Mouse (Mus musculus): ENCODE data around the gene Prkaa2. TPM values are rescaled to one million over a fixed set of nuclear protein-coding genes. Genes with fewer than 3 reads are reported as not detected.
"Not testable (repeated sequence)": the region's sequence is repeated elsewhere in the genome, so short reads cannot be mapped to it uniquely, and the experiment has no call there.

Prkaa2 gene
- polyA plus RNA-seq, 1 experiment from 2014 or later: 0.72 TPM

GRCm38 (mm10) chr4:105016006-105016613 is 93.6 kb downstream of the Prkaa2 start:
- Histone ChIP-seq H3K9me3 (ENCODE audit: control insufficient read depth, low read length) (no peaks in the 10 kb centered on the region), H3K4me1 (ENCODE audit: control insufficient read depth, insufficient read depth, low read length) (no peaks in the 10 kb centered on the region), H3K36me3 (ENCODE audit: control insufficient read depth, insufficient read depth, low read length) (no peaks in the 10 kb centered on the region), H3K27me3 (ENCODE audit: control insufficient read depth, insufficient read depth, low read length) (no peaks in the 10 kb centered on the region), H3K4me3 (ENCODE audit: low read depth, low read length) (no peak overlapping the region), H3K9ac (ENCODE audit: low read length) (no peak overlapping the region), H3K4me2 (ENCODE audit: low read depth, severe bottlenecking) (no peak overlapping the region), H3K27ac (replicated peaks; ENCODE audit: low read depth, low read length) (no peak overlapping the region)
- DNase-seq (ENCODE audit: low spot score) (no peak), ATAC-seq (ENCODE audit: insufficient number of reproducible peaks, low FRiP score, low TSS enrichment, low read depth) (no peak)
- WGBS: 87% methylated on average over 4 of the region's 4 CpGs

GRCm38 (mm10) chr4:105015496-105015895 is 94.2 kb downstream of the Prkaa2 start:
- Histone ChIP-seq H3K27ac (replicated peaks; ENCODE audit: low read depth, low read length) (no peak overlapping the region), H3K9ac (ENCODE audit: low read length) (no peak overlapping the region), H3K36me3 (ENCODE audit: control insufficient read depth, insufficient read depth, low read length) (no peaks in the 10 kb centered on the region), H3K27me3 (ENCODE audit: control insufficient read depth, insufficient read depth, low read length) (no peaks in the 10 kb centered on the region), H3K4me1 (ENCODE audit: control insufficient read depth, insufficient read depth, low read length) (no peaks in the 10 kb centered on the region), H3K9me3 (ENCODE audit: control insufficient read depth, low read length) (no peaks in the 10 kb centered on the region), H3K4me3 (ENCODE audit: low read depth, low read length) (no peak overlapping the region), H3K4me2 (ENCODE audit: low read depth, severe bottlenecking) (no peak overlapping the region)
- ATAC-seq (ENCODE audit: insufficient number of reproducible peaks, low FRiP score, low TSS enrichment, low read depth): no peak
- WGBS: 58% methylated on average over 6 of the region's 6 CpGs
- DNase-seq (ENCODE audit: low spot score): no peak

DNA sequence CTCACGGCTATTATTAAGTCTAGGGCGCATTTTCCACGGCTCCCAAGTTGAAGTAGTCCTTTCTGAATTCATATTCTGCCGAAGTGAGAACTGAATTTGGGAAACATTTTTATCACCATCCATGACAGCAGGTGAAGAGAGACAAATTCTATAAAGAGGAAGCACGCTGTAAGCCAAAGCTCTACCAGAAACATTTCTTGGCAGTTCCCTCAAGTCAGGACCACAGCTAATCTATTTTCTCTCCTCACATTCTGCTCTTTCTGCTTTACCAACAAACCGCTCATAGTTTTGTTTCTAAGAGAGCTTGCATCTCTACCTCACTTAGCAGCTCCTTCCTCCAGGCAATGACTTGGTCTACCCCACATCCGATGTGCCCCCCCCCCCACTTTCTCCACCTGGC is 96.0 kb downstream of the Prkaa2 start:
- H3K9me3 ChIP-seq (ENCODE audit: control insufficient read depth, low read length): no peaks in the 10 kb centered on the region
- no peak overlapping the region for H3K4me3 ChIP-seq (ENCODE audit: low read depth, low read length)
- 90% methylated on average over 7 of the region's 7 CpGs for WGBS
- DNase-seq (ENCODE audit: low spot score) (no peak), ATAC-seq (ENCODE audit: insufficient number of reproducible peaks, low FRiP score, low TSS enrichment, low read depth) (no peak)
- no peak overlapping the region for H3K4me2 ChIP-seq (ENCODE audit: low read depth, severe bottlenecking)
- no peaks in the 10 kb centered on the region for H3K36me3 ChIP-seq (ENCODE audit: control insufficient read depth, insufficient read depth, low read length)
- no peaks in the 10 kb centered on the region for H3K4me1 ChIP-seq (ENCODE audit: control insufficient read depth, insufficient read depth, low read length)
- H3K27ac ChIP-seq (replicated peaks; ENCODE audit: low read depth, low read length): no peak overlapping the region
- H3K9ac ChIP-seq (ENCODE audit: low read length): no peak overlapping the region
- H3K27me3 ChIP-seq (ENCODE audit: control insufficient read depth, insufficient read depth, low read length): no peaks in the 10 kb centered on the region

DNA sequence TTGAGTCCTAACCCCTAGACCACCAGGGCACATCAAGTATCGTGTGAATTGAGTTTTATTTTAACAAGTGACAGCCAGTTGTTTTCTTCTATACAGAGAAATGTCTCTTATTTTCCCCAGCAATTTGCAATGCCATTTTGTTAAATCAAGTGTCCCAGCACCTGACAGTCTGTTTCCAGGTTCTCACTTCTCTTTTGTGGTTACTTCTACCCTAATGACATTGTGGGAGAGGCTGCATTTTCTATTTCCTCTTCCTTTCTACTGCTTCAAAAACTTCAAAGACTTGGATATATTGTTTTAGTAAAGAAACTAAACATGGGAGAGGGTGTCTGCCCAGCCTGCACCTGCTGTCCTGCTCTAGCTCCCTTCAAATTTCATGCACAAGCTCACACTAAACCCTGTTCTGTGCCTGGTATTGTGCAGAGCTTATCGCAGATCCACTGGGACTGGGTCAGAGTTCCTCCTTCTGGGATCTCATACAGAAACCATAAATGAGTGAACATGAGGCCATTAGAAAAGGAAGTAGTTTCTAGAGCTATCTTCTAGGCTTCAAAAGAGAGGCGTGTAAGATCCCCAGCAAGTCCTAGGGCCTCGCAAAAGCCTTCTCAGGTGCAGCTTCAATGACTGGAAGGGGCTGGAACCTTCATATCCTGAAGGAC is 102.2 kb downstream of the Prkaa2 start:
- H3K4me3 ChIP-seq (ENCODE audit: low read depth, low read length): no peak overlapping the region
- ATAC-seq (ENCODE audit: insufficient number of reproducible peaks, low FRiP score, low TSS enrichment, low read depth): no peak
- no peaks in the 10 kb centered on the region for H3K36me3 ChIP-seq (ENCODE audit: control insufficient read depth, insufficient read depth, low read length)
- DNase-seq (ENCODE audit: low spot score): no peak
- no peaks in the 10 kb centered on the region for H3K27me3 ChIP-seq (ENCODE audit: control insufficient read depth, insufficient read depth, low read length)
- no peak overlapping the region for H3K4me2 ChIP-seq (ENCODE audit: low read depth, severe bottlenecking)
- H3K9ac ChIP-seq (ENCODE audit: low read length): no peak overlapping the region
- H3K9me3 ChIP-seq (ENCODE audit: control insufficient read depth, low read length): no peaks in the 10 kb centered on the region
- H3K4me1 ChIP-seq (ENCODE audit: control insufficient read depth, insufficient read depth, low read length): no peaks in the 10 kb centered on the region
- H3K27ac ChIP-seq (replicated peaks; ENCODE audit: low read depth, low read length): no peak overlapping the region
- 87% methylated on average over 4 of the region's 4 CpGs for WGBS

DNA sequence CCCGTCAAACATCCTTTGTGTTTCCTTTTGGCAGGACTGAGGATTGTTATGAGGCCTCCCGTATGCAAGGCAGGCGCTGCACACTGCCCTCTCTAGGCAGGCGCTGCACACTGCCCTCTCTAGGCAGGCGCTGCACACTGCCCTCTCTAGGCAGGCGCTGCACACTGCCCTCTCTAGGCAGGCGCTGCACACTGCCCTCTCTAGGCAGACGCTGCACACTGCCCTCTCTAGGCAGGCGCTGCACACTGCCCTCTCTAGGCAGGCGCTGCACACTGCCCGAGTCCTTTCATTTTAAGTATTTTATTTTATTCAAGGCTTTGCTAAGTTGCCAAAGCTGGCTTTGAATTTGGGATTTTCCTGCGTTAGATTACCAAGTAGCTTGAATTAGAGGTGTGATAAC is 105.0 kb downstream of the Prkaa2 start:
- not testable (repeated sequence) for DNase-seq (ENCODE audit: low spot score); H3K9ac ChIP-seq (ENCODE audit: low read length); H3K4me2 ChIP-seq (ENCODE audit: low read depth, severe bottlenecking); H3K27me3 ChIP-seq (ENCODE audit: control insufficient read depth, insufficient read depth, low read length); H3K4me3 ChIP-seq (ENCODE audit: low read depth, low read length); ATAC-seq (ENCODE audit: insufficient number of reproducible peaks, low FRiP score, low TSS enrichment, low read depth); H3K9me3 ChIP-seq (ENCODE audit: control insufficient read depth, low read length); H3K36me3 ChIP-seq (ENCODE audit: control insufficient read depth, insufficient read depth, low read length); H3K27ac ChIP-seq (replicated peaks; ENCODE audit: low read depth, low read length); H3K4me1 ChIP-seq (ENCODE audit: control insufficient read depth, insufficient read depth, low read length)
- WGBS: 88% methylated on average over 11 of the region's 12 CpGs

GRCm38 (mm10) chr4:105004135-105004534 is 105.6 kb downstream of the Prkaa2 start:
- Histone ChIP-seq H3K27ac (replicated peaks; ENCODE audit: low read depth, low read length) (no peak overlapping the region), H3K9ac (ENCODE audit: low read length) (no peak overlapping the region), H3K4me1 (ENCODE audit: control insufficient read depth, insufficient read depth, low read length) (no peaks in the 10 kb centered on the region), H3K4me2 (ENCODE audit: low read depth, severe bottlenecking) (no peak overlapping the region), H3K27me3 (ENCODE audit: control insufficient read depth, insufficient read depth, low read length) (no peaks in the 10 kb centered on the region), H3K9me3 (ENCODE audit: control insufficient read depth, low read length) (no peaks in the 10 kb centered on the region), H3K36me3 (ENCODE audit: control insufficient read depth, insufficient read depth, low read length) (no peaks in the 10 kb centered on the region), H3K4me3 (ENCODE audit: low read depth, low read length) (no peak overlapping the region)
- ATAC-seq (ENCODE audit: insufficient number of reproducible peaks, low FRiP score, low TSS enrichment, low read depth) (no peak), DNase-seq (ENCODE audit: low spot score) (no peak)
- WGBS: 88% methylated on average over 8 of the region's 8 CpGs

DNA sequence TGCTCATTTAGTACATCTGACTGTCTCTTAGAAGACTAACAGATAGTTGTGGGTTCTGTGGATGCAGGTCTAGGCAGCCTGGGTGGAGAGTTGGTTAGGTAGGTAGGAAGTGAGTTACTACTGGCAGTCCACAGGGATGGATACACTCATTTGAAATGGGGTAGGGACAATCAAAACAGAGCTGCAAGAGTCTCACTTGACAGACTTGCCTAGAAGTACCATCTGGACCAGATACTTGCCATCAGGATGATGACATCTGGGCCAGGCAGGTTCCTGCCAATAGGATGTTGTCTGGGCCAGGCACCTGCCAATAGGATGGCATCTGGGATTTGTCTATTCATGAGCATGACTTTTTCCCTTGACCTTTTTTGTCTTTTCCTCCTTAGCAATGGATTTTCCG is 108.0 kb downstream of the Prkaa2 start:
- 71% methylated on average over 1 of the region's 1 CpGs for WGBS
- Histone ChIP-seq H3K9ac (ENCODE audit: low read length) (no peak overlapping the region), H3K4me2 (ENCODE audit: low read depth, severe bottlenecking) (no peak overlapping the region), H3K4me1 (ENCODE audit: control insufficient read depth, insufficient read depth, low read length) (no peaks in the 10 kb centered on the region), H3K9me3 (ENCODE audit: control insufficient read depth, low read length) (no peaks in the 10 kb centered on the region), H3K36me3 (ENCODE audit: control insufficient read depth, insufficient read depth, low read length) (no peaks in the 10 kb centered on the region), H3K27me3 (ENCODE audit: control insufficient read depth, insufficient read depth, low read length) (no peaks in the 10 kb centered on the region), H3K27ac (replicated peaks; ENCODE audit: low read depth, low read length) (no peak overlapping the region), H3K4me3 (ENCODE audit: low read depth, low read length) (no peak overlapping the region)
- DNase-seq (ENCODE audit: low spot score) (no peak), ATAC-seq (ENCODE audit: insufficient number of reproducible peaks, low FRiP score, low TSS enrichment, low read depth) (no peak)

GRCm38 (mm10) chr4:104999702-105000101 is 110.0 kb downstream of the Prkaa2 start:
- no peaks in the 10 kb centered on the region for H3K27me3 ChIP-seq (ENCODE audit: control insufficient read depth, insufficient read depth, low read length)
- no peak overlapping the region for H3K4me2 ChIP-seq (ENCODE audit: low read depth, severe bottlenecking)
- 85% methylated on average over 5 of the region's 5 CpGs for WGBS
- DNase-seq (ENCODE audit: low spot score) (no peak), ATAC-seq (ENCODE audit: insufficient number of reproducible peaks, low FRiP score, low TSS enrichment, low read depth) (no peak)
- no peaks in the 10 kb centered on the region for H3K4me1 ChIP-seq (ENCODE audit: control insufficient read depth, insufficient read depth, low read length)
- no peaks in the 10 kb centered on the region for H3K9me3 ChIP-seq (ENCODE audit: control insufficient read depth, low read length)
- H3K4me3 ChIP-seq (ENCODE audit: low read depth, low read length): no peak overlapping the region
- H3K36me3 ChIP-seq (ENCODE audit: control insufficient read depth, insufficient read depth, low read length): no peaks in the 10 kb centered on the region
- H3K9ac ChIP-seq (ENCODE audit: low read length): no peak overlapping the region
- no peak overlapping the region for H3K27ac ChIP-seq (replicated peaks; ENCODE audit: low read depth, low read length)

Measured in limb, embryonic 11.5 days (tissue).